Mouse (Mus musculus): ENCODE data around the gene Slc16a7. TPM values are rescaled to one million over a fixed set of nuclear protein-coding genes. Genes with fewer than 3 reads are reported as not detected.
A peak's percentile ranks its signal among the peaks of the same experiment; 100 is the strongest.

Slc16a7 gene
- 10 to 100 TPM; 13.1 to 13.3 TPM for total RNA-seq (2021)

DNA sequence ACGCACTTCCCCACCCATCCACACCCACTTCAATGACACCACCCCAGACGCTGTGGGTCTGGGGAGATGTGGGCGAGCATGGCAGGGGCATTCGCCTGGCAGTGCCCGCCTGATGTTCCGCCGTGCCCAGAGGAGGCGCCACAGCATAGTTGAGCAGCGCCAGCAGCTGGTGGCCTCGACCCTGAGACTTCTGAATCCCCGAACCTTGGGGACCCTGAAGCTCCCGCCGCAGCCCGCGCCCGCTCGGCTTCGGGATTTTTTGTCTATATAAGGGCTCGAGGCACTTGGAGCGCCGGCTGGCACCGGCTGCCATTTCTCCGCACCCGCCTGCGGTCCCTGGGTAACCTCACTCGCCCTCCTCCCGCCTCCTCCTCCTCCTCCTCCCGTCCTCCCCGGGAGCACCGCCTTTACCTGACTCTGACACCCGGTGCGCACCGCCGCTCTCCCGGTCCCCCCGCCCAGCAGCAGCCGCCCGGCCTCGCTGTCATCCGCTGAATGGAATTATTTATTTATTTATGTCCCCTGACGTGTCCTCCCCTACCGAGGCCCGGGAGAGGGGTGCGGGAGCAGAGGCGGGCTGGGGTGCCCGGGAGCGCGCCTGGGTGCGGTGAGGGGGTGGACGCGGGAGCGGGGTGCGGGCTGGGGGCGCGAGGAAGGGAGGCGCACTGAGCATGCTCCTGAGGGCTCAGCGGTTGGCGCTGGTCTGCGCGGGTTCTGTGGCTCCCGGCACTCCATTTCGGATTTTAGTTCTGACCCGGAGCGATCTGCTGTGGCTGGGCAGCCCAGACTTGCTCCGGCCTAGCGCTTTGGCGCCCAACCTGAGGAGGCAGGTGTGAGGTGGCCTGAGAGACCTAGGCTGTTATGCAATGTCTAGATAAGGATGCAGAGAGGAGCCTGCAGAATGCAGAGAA lies at the start of gene Slc16a7:
TSS of gene Slc16a7 (minus strand) at position 590 of the 911 bp plus-strand sequence.
- peak; percentile 26 for DNase-seq (ENCODE audit: low spot score)
- intact Hi-C loops (cut with DNase I), result no loop called here

DNA sequence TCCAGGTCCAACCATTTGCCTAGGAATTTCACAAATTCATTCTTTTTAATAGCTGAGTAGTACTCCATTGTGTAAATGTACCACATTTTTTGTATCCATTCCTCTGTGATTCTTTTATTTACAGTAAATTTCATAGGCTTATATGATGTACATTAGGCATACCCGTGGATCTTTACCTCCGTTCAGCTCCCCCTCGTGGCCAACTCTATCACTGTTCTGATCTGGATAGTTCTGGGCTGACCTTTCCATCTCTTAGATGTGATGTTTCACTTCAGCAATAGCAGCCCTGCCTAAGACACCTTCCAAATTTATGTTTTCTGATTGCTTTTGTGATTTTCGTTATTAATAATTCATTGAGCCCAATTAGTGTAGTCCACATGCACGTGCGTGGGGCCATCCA lies 29.5 kb upstream of the Slc16a7 start:
- intact Hi-C loops (cut with DNase I), result no loop called here
- no peak for DNase-seq (ENCODE audit: low spot score)

GRCm38 (mm10) chr10:125399796-125400195 lies 10.5 kb upstream of the Slc16a7 start:
- intact Hi-C loops (cut with DNase I), result no loop called here
- no peak for DNase-seq (ENCODE audit: low spot score)

DNA sequence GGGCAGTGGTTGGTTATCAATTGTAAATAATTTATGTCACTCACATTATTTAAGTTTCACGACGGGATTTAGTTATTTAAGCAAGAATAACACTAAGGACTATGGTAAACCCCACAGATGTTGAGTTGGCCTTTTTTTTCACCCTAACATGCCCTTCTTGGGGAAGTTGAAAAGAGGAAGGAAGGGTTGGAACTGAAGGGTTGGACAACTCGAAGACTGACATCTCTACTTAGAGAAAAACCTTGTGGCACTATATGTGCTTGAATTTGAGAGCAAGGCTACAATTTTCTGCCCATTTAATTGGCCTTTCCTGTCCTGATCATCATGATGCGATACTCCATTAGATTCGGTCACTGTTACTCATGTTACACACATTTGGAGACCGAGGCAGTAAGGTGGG lies 746 bp upstream of the Slc16a7 start:
- intact Hi-C loops (cut with DNase I), result no loop called here

GRCm38 (mm10) chr10:125388481-125388875 lies 787 bp downstream of the Slc16a7 start:
- no peak for DNase-seq (ENCODE audit: low spot score)
- intact Hi-C loops (cut with DNase I), result no loop called here

More for the DNA sequence above, 746 bp upstream of the Slc16a7 start:
- DNase-seq (ENCODE audit: low spot score), result no peak

DNA sequence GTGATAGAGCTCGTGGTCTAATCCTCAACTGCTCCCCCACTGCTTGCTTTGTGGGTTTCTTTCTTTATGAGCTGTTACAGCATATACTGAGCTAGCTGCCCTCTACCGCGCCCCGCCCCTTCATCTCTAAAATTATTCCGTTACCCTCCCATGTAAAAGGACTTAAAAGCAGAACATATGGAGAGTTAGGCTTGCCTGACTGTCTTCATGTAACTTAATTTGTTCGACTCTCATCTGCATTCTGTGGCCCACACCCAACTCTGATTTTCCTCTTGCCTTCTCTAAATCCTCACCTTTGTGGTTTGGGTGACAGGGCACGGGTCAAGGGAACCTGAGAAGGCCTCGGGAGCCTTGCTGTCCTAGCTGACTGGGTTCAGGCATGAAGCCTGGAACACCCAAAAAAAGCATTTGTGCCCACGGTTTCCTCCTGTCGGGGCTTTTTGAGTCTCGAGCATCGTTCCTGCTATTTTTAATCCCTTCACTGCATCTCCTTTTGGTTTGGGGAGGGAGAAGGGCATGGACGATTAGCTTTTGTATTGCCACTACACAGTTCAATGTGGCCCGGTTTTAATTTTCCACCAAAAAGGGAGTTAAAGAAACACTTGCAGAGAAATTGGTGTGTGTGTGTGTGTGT lies 1.4 kb downstream of the Slc16a7 start:
- DNase-seq (ENCODE audit: low spot score), result no peak
- intact Hi-C loops (cut with DNase I), result no loop called here

GRCm38 (mm10) chr10:125375526-125375925 lies 13.7 kb downstream of the Slc16a7 start:
- DNase-seq (ENCODE audit: low spot score), result no peak
- intact Hi-C loops (cut with DNase I), result no loop called here

GRCm38 (mm10) chr10:125372666-125373065 lies 16.6 kb downstream of the Slc16a7 start:
- intact Hi-C loops (cut with DNase I), result no loop called here

DNA sequence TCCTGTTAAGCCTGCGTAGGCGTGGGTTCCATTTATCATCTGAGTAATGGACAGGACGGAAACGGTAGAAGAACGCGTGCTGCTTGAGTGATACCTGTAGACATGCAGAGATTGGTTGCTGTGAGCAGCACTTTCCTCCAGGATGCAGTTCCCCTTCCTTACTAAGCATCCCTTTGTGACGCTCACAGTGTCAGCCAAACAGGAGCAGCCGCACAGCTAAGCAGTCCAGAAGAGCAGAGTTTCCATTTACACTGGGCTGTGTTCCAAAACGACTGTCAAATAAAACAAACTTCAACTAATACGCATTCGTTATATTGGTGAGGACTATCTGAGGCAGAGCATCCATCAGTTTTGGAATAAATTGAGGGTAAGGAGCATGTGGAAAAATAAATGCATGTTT lies 17.8 kb downstream of the Slc16a7 start:
- DNase-seq (ENCODE audit: low spot score), result no peak
- intact Hi-C loops (cut with DNase I), result no loop called here

More at GRCm38 (mm10) chr10:125372666-125373065, 16.6 kb downstream of the Slc16a7 start:
- DNase-seq (ENCODE audit: low spot score), result no peak

GRCm38 (mm10) chr10:125370037-125370610 lies 19.1 kb downstream of the Slc16a7 start:
- DNase-seq (ENCODE audit: low spot score), result no peak

DNA sequence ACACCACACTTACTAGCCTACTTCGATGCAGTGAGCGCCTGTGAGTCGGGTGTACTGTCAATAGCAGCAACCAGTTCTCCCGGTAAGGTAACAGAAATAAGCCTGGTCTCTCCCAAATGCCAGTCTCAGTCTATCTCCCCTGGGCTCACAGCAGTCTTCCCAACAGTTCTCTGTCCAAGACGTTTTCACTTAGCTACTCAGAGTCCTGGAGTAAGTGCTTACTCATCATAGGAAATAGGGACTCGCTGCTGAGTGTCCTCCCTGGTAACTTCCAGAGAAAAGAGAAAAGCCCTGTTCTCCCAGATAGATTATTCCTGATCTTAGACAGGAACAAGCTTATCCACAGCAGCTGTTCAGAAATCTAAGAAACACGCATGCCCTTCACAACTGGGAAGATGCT lies 30.8 kb downstream of the Slc16a7 start:
- intact Hi-C loops (cut with DNase I), result no loop called here
- DNase-seq (ENCODE audit: low spot score), result no peak

More at GRCm38 (mm10) chr10:125370037-125370610, 19.1 kb downstream of the Slc16a7 start:
- intact Hi-C loops (cut with DNase I), result no loop called here

- DNase-seq (ENCODE audit: low spot score), result no peak
- intact Hi-C loops (cut with DNase I), result no loop called here
These were observed 36.5 kb downstream of the Slc16a7 start for GRCm38 (mm10) chr10:125352805-125353204.

DNA sequence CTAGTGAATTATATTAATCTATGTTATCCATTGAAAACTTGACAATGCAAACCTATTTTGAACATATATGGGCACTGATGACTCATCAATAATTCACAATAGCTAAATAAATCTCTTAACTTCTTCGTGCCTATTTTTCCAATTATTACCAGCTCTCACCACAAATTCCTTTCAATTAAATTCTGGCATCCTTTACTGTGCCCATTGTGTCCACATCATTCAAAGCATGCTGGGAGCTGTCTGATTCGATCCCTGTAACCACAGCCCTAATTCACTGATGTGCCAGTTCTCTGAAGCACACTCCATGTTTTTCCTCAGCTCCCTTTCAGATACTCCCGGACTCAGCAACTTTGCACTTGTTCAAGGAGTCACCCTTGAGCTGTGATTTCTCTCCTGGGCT lies 41.1 kb downstream of the Slc16a7 start:
- intact Hi-C loops (cut with DNase I), result no loop called here
- no peak for DNase-seq (ENCODE audit: low spot score)

DNA sequence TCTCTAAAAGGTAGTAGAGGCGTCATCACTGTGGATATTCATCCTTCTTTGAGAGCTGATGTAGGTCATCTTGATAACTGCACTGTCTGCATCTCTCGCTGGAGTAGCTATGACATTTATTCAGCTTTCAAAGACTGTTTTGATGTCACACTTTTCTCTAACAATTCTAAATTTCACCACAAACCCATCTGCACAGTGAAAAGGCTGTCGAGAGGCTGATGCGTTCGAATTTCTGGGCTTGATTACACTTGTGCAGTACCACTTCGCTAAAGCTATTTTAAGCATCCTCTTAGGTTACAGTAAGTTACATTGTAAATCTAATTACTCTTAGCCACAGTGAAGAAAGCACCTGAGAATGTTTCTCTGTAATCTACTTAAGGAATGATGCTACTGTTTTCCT lies 42.1 kb downstream of the Slc16a7 start:
- intact Hi-C loops (cut with DNase I), result no loop called here

DNA sequence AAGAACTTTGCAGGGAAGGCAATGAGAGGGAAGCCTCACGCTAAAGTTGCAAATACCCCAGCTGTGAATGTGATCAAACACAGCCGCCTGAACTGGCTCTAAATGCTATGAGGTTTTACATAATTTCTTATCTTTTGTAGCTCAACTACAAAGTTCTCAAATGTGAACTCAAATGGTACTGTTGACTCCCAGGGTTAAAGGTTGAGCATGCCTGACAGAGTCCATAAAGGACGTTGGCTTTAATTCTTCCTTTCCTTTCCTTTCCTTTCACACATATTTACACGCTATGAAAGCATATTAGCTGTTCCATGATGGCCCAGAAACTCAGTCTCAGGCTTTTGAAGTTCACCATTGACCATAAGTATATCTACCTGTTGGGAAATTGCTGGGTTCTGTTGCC lies 42.9 kb downstream of the Slc16a7 start:
- DNase-seq (ENCODE audit: low spot score), result no peak
- intact Hi-C loops (cut with DNase I), result no loop called here

More for the DNA sequence above, 42.1 kb downstream of the Slc16a7 start:
- DNase-seq (ENCODE audit: low spot score), result no peak

DNA sequence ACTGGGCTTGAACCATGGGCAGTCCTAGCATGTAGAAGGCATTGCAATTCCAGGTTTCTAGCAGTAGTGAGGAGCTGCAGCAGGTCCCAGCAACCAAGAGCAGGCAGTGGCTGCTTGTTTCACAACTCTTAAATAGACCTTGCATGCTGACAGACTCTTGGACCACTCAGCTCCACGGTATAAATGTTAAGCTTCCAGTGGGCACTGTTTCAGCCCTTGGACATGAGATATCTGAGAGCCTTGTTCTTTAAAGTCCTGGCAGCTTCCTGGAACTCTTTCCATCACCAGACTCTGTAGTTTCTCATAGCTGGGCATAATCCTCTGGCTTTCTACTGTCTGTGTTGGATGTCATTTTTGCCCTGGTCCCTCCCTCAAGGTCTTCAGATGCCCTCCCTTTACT lies 43.7 kb downstream of the Slc16a7 start:
- no peak for DNase-seq (ENCODE audit: low spot score)
- intact Hi-C loops (cut with DNase I), result no loop called here

GRCm38 (mm10) chr10:125342204-125342603 lies 47.1 kb downstream of the Slc16a7 start:
- DNase-seq (ENCODE audit: low spot score), result no peak
- intact Hi-C loops (cut with DNase I), result no loop called here

GRCm38 (mm10) chr10:125333799-125334198 lies 55.5 kb downstream of the Slc16a7 start:
- no peak for DNase-seq (ENCODE audit: low spot score)
- intact Hi-C loops (cut with DNase I), result no loop called here

DNA sequence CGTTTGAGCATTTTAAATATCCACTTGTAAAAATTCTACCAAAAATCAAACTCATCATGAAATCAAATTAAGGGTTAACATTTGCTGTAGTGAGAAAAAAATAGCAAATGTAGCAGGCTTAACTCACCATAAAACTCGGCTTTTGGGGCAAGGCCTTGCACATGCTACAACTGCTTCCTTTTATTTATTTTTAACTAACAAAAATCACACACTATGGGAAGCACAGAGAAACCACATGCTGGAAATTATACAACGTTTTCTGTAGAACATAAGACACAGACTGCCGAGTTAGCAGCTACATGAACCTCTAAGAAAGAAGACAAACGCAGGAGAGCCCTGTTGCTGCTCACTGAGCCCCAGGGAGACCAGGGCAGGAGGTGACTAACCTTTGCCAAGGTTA lies 57.9 kb downstream of the Slc16a7 start:
- intact Hi-C loops (cut with DNase I), result no loop called here
- DNase-seq (ENCODE audit: low spot score), result no peak

DNA sequence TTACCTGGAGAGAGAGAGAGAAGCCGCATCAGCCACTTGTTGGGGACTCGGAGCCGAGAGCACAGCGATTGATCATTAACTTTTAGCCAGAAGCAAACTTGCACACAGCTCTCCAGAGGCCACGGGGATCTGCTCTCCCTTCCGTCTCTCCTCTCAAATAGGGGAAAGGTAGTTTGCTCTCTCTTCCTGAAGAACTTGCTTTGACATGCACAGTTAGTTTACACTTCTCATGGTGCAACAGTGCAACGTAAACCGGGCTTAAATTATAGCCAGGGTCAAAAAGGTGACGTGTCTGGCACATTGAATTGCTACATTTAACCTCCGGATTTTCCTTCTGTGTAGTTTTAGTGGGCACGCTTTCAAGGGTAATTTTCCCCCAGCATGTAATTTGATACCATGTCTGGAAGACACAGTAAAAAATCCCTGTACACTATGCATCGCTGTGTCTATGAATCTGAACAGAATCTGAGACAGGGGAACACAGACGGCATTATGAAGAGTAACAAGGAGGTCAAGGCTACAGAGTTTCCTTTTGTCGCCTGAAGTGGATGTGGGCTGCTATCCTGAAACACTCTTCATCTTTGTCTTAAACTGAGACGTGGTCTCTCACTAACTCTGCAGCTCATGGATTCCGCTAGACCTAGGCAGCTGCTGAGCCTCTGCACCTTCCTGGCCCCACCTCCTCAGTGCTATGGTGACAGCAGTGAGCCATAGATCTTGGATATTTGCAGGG lies 60.8 kb downstream of the Slc16a7 start:
- no peak for DNase-seq (ENCODE audit: low spot score)
- intact Hi-C loops (cut with DNase I), result no loop called here
